Mouse (Mus musculus): ENCODE data around the gene Rnf181.

- TF ChIP-seq CTCF (conservative IDR thresholded peaks at IDR 0.05; ENCODE audit: low read length) (no peak), NANOG (IDR thresholded peaks at IDR 0.05; ENCODE audit: borderline replicate concordance, low read length) (no peak), POU5F1 (IDR thresholded peaks at IDR 0.05; ENCODE audit: borderline replicate concordance, low read length) (no peak)
These were observed 33.6 kb downstream of the Rnf181 start for GRCm38 (mm10) chr6:72333111-72333510.
